15 mouse cellular contexts compared by ENCODE assay signal in the genomic region with DNA sequence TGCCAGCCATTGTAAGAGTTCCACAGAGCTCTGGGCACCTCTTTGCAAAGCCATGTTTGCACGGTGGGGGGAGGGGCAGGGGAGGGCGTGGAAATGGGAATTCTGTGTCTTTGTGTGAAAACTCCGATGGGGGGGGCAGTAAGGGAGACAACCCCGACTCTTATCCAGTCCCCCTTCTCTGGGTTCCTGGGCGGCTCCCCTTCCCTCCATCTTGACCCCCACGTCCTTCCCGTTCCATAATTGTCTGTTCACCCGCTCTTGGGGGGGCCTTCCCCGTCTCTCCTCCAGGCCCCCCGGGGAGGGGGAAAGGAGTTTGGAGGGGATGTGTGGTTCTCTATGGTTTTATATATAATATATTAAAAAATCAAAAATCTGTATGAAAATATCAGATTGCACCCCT. TPM values are rescaled to one million over a fixed set of nuclear protein-coding genes. Genes with fewer than 3 reads are reported as not detected.
DNase-seq lines count a peak whose midpoint lies in the region; ATAC-seq lines count a peak whose summit lies in the region.
"Had no signal": no experiment of that assay in that cellular context is flagged by ENCODE, and none has a peak within 500 bp of the region (broad histone marks: within the 10 kb centered on the region; RNA-seq: fewer than 3 reads in every experiment).

No protein-coding gene starts in this region.

- no peaks in the 10 kb centered on the region for H3K36me3 ChIP-seq in heart, embryonic 15.5 days
- peaks cover 11% of the 10 kb centered on the region for H3K36me3 ChIP-seq in midbrain, embryonic 11.5 days (ENCODE audit: control insufficient read depth, insufficient read depth, low read length)
- H3K36me3 ChIP-seq in midbrain, embryonic 15.5 days (replicated peaks), result peaks cover 22% of the 10 kb centered on the region
- H3K36me3 ChIP-seq in limb, embryonic 10.5 days, result peaks cover 3% of the 10 kb centered on the region; the same call in 1 of the 2 replicates
- H3K36me3 ChIP-seq in stomach, embryonic 15.5 days, result no peaks in the 10 kb centered on the region

- WGBS in heart, embryonic 15.5 days, result 19% methylated on average over 10 of the region's 10 CpGs
- 21% methylated on average over 10 of the region's 10 CpGs for WGBS in midbrain, embryonic 11.5 days
- 14% methylated on average over 10 of the region's 10 CpGs for WGBS in midbrain, embryonic 15.5 days
- WGBS in limb, embryonic 10.5 days, result 23% methylated on average over 10 of the region's 10 CpGs
- WGBS in stomach, embryonic 15.5 days, result 29% methylated on average over 10 of the region's 10 CpGs

- peak overlapping the region; percentile 37 for H3K4me2 ChIP-seq in heart, embryonic 15.5 days
- no peak overlapping the region for H3K4me2 ChIP-seq in midbrain, embryonic 11.5 days
- H3K4me2 ChIP-seq in midbrain, embryonic 15.5 days, result no peak overlapping the region
- peak overlapping the region; percentile 30 for H3K4me2 ChIP-seq in stomach, embryonic 15.5 days

- H3K9me3 ChIP-seq in heart, embryonic 15.5 days (replicated peaks), result no peaks in the 10 kb centered on the region
- H3K9me3 ChIP-seq in midbrain, embryonic 11.5 days (ENCODE audit: control insufficient read depth, low read length), result no peaks in the 10 kb centered on the region
- H3K9me3 ChIP-seq in midbrain, embryonic 15.5 days, result no peaks in the 10 kb centered on the region
- no peaks in the 10 kb centered on the region for H3K9me3 ChIP-seq in limb, embryonic 10.5 days (replicated peaks)
- H3K9me3 ChIP-seq in stomach, embryonic 15.5 days, result no peaks in the 10 kb centered on the region

- no peak overlapping the region for H3K27ac ChIP-seq in heart, embryonic 15.5 days
- no peak overlapping the region for H3K27ac ChIP-seq in midbrain, embryonic 11.5 days (ENCODE audit: low read depth, low read length)
- no peak overlapping the region for H3K27ac ChIP-seq in midbrain, embryonic 15.5 days
- no peak overlapping the region for H3K27ac ChIP-seq in limb, embryonic 10.5 days
- H3K27ac ChIP-seq in stomach, embryonic 15.5 days, result no peak overlapping the region

- peaks cover 45% of the 10 kb centered on the region for H3K4me1 ChIP-seq in heart, embryonic 15.5 days (replicated peaks)
- H3K4me1 ChIP-seq in midbrain, embryonic 11.5 days (ENCODE audit: control insufficient read depth, insufficient read depth, low read length), result peaks cover 41% of the 10 kb centered on the region
- peaks cover 40% of the 10 kb centered on the region for H3K4me1 ChIP-seq in midbrain, embryonic 15.5 days
- H3K4me1 ChIP-seq in limb, embryonic 10.5 days, result peaks cover 56% of the 10 kb centered on the region
- H3K4me1 ChIP-seq in stomach, embryonic 15.5 days, result peaks cover 29% of the 10 kb centered on the region

- ATAC-seq in heart, embryonic 15.5 days (replicated peaks; ENCODE audit: insufficient number of reproducible peaks, insufficient read depth, low FRiP score, low read depth), result no peak
- ATAC-seq in midbrain, embryonic 11.5 days (ENCODE audit: low FRiP score), result no peak
- ATAC-seq in midbrain, embryonic 15.5 days (replicated peaks), result no peak
- no peak for ATAC-seq in stomach, embryonic 15.5 days (ENCODE audit: insufficient read depth, low FRiP score, low read depth)

- peaks cover 45% of the 10 kb centered on the region for H3K27me3 ChIP-seq in heart, embryonic 15.5 days
- H3K27me3 ChIP-seq in midbrain, embryonic 11.5 days (ENCODE audit: control insufficient read depth, insufficient read depth, low read length), result peaks cover 13% of the 10 kb centered on the region
- H3K27me3 ChIP-seq in midbrain, embryonic 15.5 days (replicated peaks), result no peaks in the 10 kb centered on the region
- H3K27me3 ChIP-seq in limb, embryonic 10.5 days (ENCODE audit: low read depth, poor library complexity, severe bottlenecking), result peaks cover 47% of the 10 kb centered on the region
- H3K27me3 ChIP-seq in stomach, embryonic 15.5 days (replicated peaks), result peaks cover 18% of the 10 kb centered on the region

- H3K4me3 ChIP-seq in heart, embryonic 15.5 days, result no peak overlapping the region
- no peak overlapping the region for H3K4me3 ChIP-seq in midbrain, embryonic 11.5 days (ENCODE audit: low read depth, low read length)
- no peak overlapping the region for H3K4me3 ChIP-seq in midbrain, embryonic 15.5 days
- peak overlapping the region; percentile 18; the same call in 1 of the 2 replicates for H3K4me3 ChIP-seq in limb, embryonic 10.5 days
- no peak overlapping the region for H3K4me3 ChIP-seq in stomach, embryonic 15.5 days (replicated peaks)

- DNase-seq in heart, adult 11 months, result no peak
- no peak for DNase-seq in midbrain, embryonic 11.5 days (ENCODE audit: low spot score, missing footprints)
- DNase-seq in limb, embryonic 10.5 days (ENCODE audit: low spot score), result no peak
- no peak for DNase-seq in thymus, adult 18-20 months
- no peak for DNase-seq in adrenal gland, postnatal 36 days
- DNase-seq: cerebellum, postnatal 14 days; heart, postnatal 10 days; kidney, postnatal 10 days; thymus, adult 2 months had no signal

- no peak overlapping the region for H3K9ac ChIP-seq in heart, embryonic 15.5 days
- peak overlapping the region; percentile 31; the same call in 1 of the 2 replicates for H3K9ac ChIP-seq in midbrain, embryonic 11.5 days (ENCODE audit: low read length)
- H3K9ac ChIP-seq in midbrain, embryonic 15.5 days, result no peak overlapping the region
- H3K9ac ChIP-seq in stomach, embryonic 15.5 days, result no peak overlapping the region

RNA-seq across cellular contexts. Expression of a gene that starts 2.8 kb away (rescaled TPM):
- polyA plus RNA-seq in heart, embryonic 15.5 days (2015; fragmentation: Nextera tagmentation; extraction: Ambion mirVana), result 37.5 and 40.8 TPM in 2 replicates
- 83.8 and 83.9 TPM in 2 replicates for polyA plus RNA-seq in midbrain, embryonic 11.5 days (2014; fragmentation: Nextera tagmentation; extraction: Ambion mirVana)
- polyA plus RNA-seq in midbrain, embryonic 15.5 days (2015; fragmentation: Nextera tagmentation; extraction: Ambion mirVana), result 336 and 344 TPM in 2 replicates
- polyA plus RNA-seq in limb, embryonic 10.5 days (2016; fragmentation: Nextera tagmentation; extraction: Ambion mirVana), result 107 and 130 TPM in 2 replicates
- polyA plus RNA-seq in stomach, embryonic 15.5 days (2015; fragmentation: Nextera tagmentation; extraction: Ambion mirVana), result 38.1 TPM in 2 replicates
- total RNA-seq in adrenal gland, postnatal 36 days (2021), result 1 to 10 TPM; 6.0 to 6.8 TPM

RNA-seq across cellular contexts. Expression of a gene that starts 8.3 kb away (rescaled TPM):
- polyA plus RNA-seq in heart, embryonic 15.5 days (2015; fragmentation: Nextera tagmentation; extraction: Ambion mirVana), result 0.25 and 0.29 TPM in 2 replicates
- 0.55 and 0.59 TPM in 2 replicates for polyA plus RNA-seq in midbrain, embryonic 11.5 days (2014; fragmentation: Nextera tagmentation; extraction: Ambion mirVana)
- polyA plus RNA-seq in midbrain, embryonic 15.5 days (2015; fragmentation: Nextera tagmentation; extraction: Ambion mirVana), result 2.1 and 2.2 TPM in 2 replicates
- polyA plus RNA-seq in limb, embryonic 10.5 days (2016; fragmentation: Nextera tagmentation; extraction: Ambion mirVana), result 1.0 and 1.4 TPM in 2 replicates
- polyA plus RNA-seq in stomach, embryonic 15.5 days (2015; fragmentation: Nextera tagmentation; extraction: Ambion mirVana), result 0.19 and 0.40 TPM in 2 replicates
- total RNA-seq in adrenal gland, postnatal 36 days (2021), result not detected
- total RNA-seq: heart, postnatal 10 days; left cerebral cortex, adult 18-20 months; megakaryocyte progenitor cell, adult 5-6 weeks had no signal
- polyA plus RNA-seq: brain, embryonic 14.5 days had no signal

RNA-seq across cellular contexts. Expression of a gene that starts 22.2 kb away (rescaled TPM):
- polyA plus RNA-seq in heart, embryonic 15.5 days (2015; fragmentation: Nextera tagmentation; extraction: Ambion mirVana), result 1.3 and 2.0 TPM in 2 replicates
- polyA plus RNA-seq in midbrain, embryonic 11.5 days (2014; fragmentation: Nextera tagmentation; extraction: Ambion mirVana), result 6.6 and 6.7 TPM in 2 replicates
- 79.2 and 81.1 TPM in 2 replicates for polyA plus RNA-seq in midbrain, embryonic 15.5 days (2015; fragmentation: Nextera tagmentation; extraction: Ambion mirVana)
- 2.9 and 4.5 TPM in 2 replicates for polyA plus RNA-seq in limb, embryonic 10.5 days (2016; fragmentation: Nextera tagmentation; extraction: Ambion mirVana)
- 4.7 and 6.3 TPM in 2 replicates for polyA plus RNA-seq in stomach, embryonic 15.5 days (2015; fragmentation: Nextera tagmentation; extraction: Ambion mirVana)
- 1 to 10 TPM; 2.8 to 3.6 TPM for total RNA-seq in adrenal gland, postnatal 36 days (2021)
- total RNA-seq: megakaryocyte progenitor cell, adult 5-6 weeks had no signal

RNA-seq across cellular contexts. Expression of a gene that starts 26.5 kb away (rescaled TPM):
- polyA plus RNA-seq in heart, embryonic 15.5 days (2015; fragmentation: Nextera tagmentation; extraction: Ambion mirVana), result 6.0 and 8.3 TPM in 2 replicates
- polyA plus RNA-seq in midbrain, embryonic 11.5 days (2014; fragmentation: Nextera tagmentation; extraction: Ambion mirVana), result 13.4 and 14.0 TPM in 2 replicates
- 31.8 and 33.2 TPM in 2 replicates for polyA plus RNA-seq in midbrain, embryonic 15.5 days (2015; fragmentation: Nextera tagmentation; extraction: Ambion mirVana)
- polyA plus RNA-seq in limb, embryonic 10.5 days (2016; fragmentation: Nextera tagmentation; extraction: Ambion mirVana), result 6.5 and 8.4 TPM in 2 replicates
- polyA plus RNA-seq in stomach, embryonic 15.5 days (2015; fragmentation: Nextera tagmentation; extraction: Ambion mirVana), result 7.6 and 8.2 TPM in 2 replicates
- total RNA-seq in adrenal gland, postnatal 36 days (2021), result 10 to 100 TPM; 20.4 to 24.1 TPM

RNA-seq across cellular contexts. Expression of a gene that starts 41.7 kb away (rescaled TPM):
- polyA plus RNA-seq in heart, embryonic 15.5 days (2015; fragmentation: Nextera tagmentation; extraction: Ambion mirVana), result 8.2 and 9.9 TPM in 2 replicates
- 0.86 and 1.4 TPM in 2 replicates for polyA plus RNA-seq in midbrain, embryonic 11.5 days (2014; fragmentation: Nextera tagmentation; extraction: Ambion mirVana)
- 1.6 and 1.9 TPM in 2 replicates for polyA plus RNA-seq in midbrain, embryonic 15.5 days (2015; fragmentation: Nextera tagmentation; extraction: Ambion mirVana)
- 2.2 and 2.5 TPM in 2 replicates for polyA plus RNA-seq in limb, embryonic 10.5 days (2016; fragmentation: Nextera tagmentation; extraction: Ambion mirVana)
- polyA plus RNA-seq in stomach, embryonic 15.5 days (2015; fragmentation: Nextera tagmentation; extraction: Ambion mirVana), result 12.1 and 12.3 TPM in 2 replicates
- total RNA-seq in adrenal gland, postnatal 36 days (2021), result 1 to 10 TPM; 7.9 to 9.8 TPM

Comparison
In these comparisons a context has a peak if more than half of its experiments do, and no peak if none do; other contexts are left out.
1. RNA of a gene that starts 22.2 kb away (polyA plus RNA-seq): 79.2 to 81.1 TPM in midbrain, embryonic 15.5 days; 6.6 to 6.7 TPM in midbrain, embryonic 11.5 days, 4.7 to 6.3 TPM in stomach, embryonic 15.5 days, 2.9 to 4.5 TPM in limb, embryonic 10.5 days and 1.3 to 2.0 TPM in heart, embryonic 15.5 days; every median in the first group is over 10 times any median in the second.
2. H3K4me2 ChIP-seq: peak in heart, embryonic 15.5 days (single experiment) and stomach, embryonic 15.5 days (single experiment); none in midbrain, embryonic 11.5 days (single experiment) and midbrain, embryonic 15.5 days (single experiment).